Mouse (Mus musculus) ES-CJ7 (cell line): ENCODE measurements around the gene Ccdc69.

ENCODE experiments used
- DNase-seq: peaks from one replicate; pipeline ENCODE4 v3.0.0; 2011; ENCODE audit warnings: low read depth, low spot score

The Ccdc69 gene

GRCm38 (mm10) chr11:55077331-55078231 lies at the start of gene Ccdc69:
Ccdc69 (minus strand) TSS chr11:55078131.
- DNase-seq: peak; percentile 56

- no peak for DNase-seq
Observed at GRCm38 (mm10) chr11:55126663-55127062, 48.7 kb upstream of the Ccdc69 start.

GRCm38 (mm10) chr11:55121430-55121829 lies 43.5 kb upstream of the Ccdc69 start:
- DNase-seq: no peak

- DNase-seq: peak; percentile 29
Observed at GRCm38 (mm10) chr11:55120821-55121271, 42.9 kb upstream of the Ccdc69 start.

- peak; percentile 35 for DNase-seq
Observed at GRCm38 (mm10) chr11:55120279-55120678, 42.3 kb upstream of the Ccdc69 start.

GRCm38 (mm10) chr11:55117031-55117430 lies 39.1 kb upstream of the Ccdc69 start:
- DNase-seq: no peak

GRCm38 (mm10) chr11:55116004-55116403 lies 38.1 kb upstream of the Ccdc69 start:
- no peak for DNase-seq

- no peak for DNase-seq
Observed at GRCm38 (mm10) chr11:55114291-55114690, 36.4 kb upstream of the Ccdc69 start.

- peak; percentile 69 for DNase-seq
Observed at GRCm38 (mm10) chr11:55113861-55114250, 35.9 kb upstream of the Ccdc69 start.

GRCm38 (mm10) chr11:55113209-55113860 lies 35.4 kb upstream of the Ccdc69 start:
- peak; percentile 63 for DNase-seq

- no peak for DNase-seq
Observed at GRCm38 (mm10) chr11:55110566-55111169, 32.7 kb upstream of the Ccdc69 start.

- no peak for DNase-seq
Observed at GRCm38 (mm10) chr11:55109521-55110300, 31.8 kb upstream of the Ccdc69 start.

- no peak for DNase-seq
Observed at GRCm38 (mm10) chr11:55106636-55107035, 28.7 kb upstream of the Ccdc69 start.

- no peak for DNase-seq
Observed at GRCm38 (mm10) chr11:55105389-55105788, 27.5 kb upstream of the Ccdc69 start.

GRCm38 (mm10) chr11:55103229-55103628 lies 25.3 kb upstream of the Ccdc69 start:
- DNase-seq: no peak

- DNase-seq: no peak
Observed at GRCm38 (mm10) chr11:55102015-55102414, 24.1 kb upstream of the Ccdc69 start.

- no peak for DNase-seq
Observed at GRCm38 (mm10) chr11:55099868-55100267, 21.9 kb upstream of the Ccdc69 start.

GRCm38 (mm10) chr11:55099019-55099771 lies 21.3 kb upstream of the Ccdc69 start:
- no peak for DNase-seq

- DNase-seq: no peak
Observed at GRCm38 (mm10) chr11:55098189-55098915, 20.4 kb upstream of the Ccdc69 start.
